Mouse (Mus musculus) frontal cortex, postnatal 10 days (tissue): ENCODE measurements around the gene Rtn4rl1.
"Not testable (repeated sequence)": the region's sequence is repeated elsewhere in the genome, so short reads cannot be mapped to it uniquely, and the experiment has no call there.

Experiments
- DNase-seq, 2 experiments: peaks; one replicate each; pipeline ENCODE4 v3.0.0; 2022; ENCODE audit warnings: low spot score in 2 of 2, mixed read lengths in 1 of 2

Gene Rtn4rl1

GRCm38 (mm10) chr11:75275035-75275434 lies 81.5 kb downstream of the Rtn4rl1 start:
- DNase-seq = no peak

DNA sequence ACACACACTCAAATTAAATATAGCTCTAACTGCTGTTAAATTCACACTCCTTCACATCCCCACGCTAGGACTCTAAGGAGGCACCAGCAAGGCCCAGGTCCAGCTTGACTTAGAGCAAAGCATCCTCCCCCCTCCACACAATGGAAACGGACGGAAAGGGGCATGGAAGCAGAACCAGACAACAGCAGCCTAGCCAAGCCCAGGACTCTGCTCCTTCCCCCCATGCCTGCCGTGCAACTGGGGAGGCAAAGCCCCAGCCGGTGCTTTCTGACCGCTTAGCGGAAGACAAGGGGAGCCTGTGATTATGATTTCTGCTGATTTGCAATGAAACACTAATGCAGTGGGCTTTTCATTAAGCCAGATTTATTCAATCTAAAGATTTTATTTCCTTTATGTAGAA lies 84.5 kb downstream of the Rtn4rl1 start:
- DNase-seq = no peak

DNA sequence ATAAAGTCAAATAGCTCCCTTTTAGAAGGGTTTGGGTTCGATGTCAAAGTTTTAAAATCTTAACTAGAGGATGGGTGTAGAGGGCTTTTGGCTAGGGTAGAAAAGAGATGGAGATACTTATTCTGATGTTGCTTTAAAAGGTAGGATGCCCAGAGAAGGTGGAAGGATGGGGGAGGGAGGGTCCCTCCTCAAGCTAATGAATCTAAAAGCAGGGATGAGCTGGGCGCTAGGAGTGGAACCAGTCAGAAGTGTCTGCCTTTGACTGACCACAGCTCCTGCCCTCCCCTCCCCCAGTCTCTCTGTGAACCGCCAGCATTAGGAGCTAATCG lies 85.4 kb downstream of the Rtn4rl1 start:
- DNase-seq = no peak

DNA sequence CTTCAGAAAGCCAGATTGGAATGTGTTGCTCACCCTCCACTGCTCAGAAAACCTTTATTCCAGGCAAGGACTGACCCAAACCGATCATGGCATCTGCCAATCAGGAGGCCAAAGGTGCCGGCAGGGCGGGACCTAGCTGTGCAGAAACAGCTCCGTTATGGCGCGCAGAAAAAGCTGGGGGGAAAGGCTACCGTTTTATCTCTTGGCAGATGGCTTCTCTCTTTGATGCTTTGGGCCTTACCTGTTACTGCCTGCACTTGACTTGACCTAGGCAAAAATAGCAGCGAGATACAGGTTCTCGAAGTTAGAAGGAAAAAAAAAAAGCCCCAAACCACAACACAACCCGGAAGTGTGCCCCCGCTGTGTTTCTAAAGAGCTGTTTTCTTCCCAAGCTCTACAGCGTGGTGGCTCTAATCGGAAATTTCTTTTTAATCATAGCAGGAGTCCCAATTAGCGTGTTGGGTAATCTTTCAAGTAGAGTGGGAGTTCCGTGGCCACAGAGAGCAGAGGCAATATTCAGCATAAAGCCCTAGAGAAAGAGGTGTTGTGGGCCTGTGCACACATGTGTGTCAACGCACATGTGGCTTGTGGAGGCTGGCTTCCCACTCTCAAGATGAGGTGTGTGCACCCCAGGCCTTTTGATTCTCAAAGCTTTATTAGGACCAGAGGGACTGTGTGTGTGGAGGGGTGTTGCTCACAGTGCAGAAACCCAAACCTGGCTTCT lies 85.9 kb downstream of the Rtn4rl1 start:
- DNase-seq = no peak

- DNase-seq = no peak
These were observed 86.5 kb downstream of the Rtn4rl1 start for GRCm38 (mm10) chr11:75280066-75280410.

DNA sequence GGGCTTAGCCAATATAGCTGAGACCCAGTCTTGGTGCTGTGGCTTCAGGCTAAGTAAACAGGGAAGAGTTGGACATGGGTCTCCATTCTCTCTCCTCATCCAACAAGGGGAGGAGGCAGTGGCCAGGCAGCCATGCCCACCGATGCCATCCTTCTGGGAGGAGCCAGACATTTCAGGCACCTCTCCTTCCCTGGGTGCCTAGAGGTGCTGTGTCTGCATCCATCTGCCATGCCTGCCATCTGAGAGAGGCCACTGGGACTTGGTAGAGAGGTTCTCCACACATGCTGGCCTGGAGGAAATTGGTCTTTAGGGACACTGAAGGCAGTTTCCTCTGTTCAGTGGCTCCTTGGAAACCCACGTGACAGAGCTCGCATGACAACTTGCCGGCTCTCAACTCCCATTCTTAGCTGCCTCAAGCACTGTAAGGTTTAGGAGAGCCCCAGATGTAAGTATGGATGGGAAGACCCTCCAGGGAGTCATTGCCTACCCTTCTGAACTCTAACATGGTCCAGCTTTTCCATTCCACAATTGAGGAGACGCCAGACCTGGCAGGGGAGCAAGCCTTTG lies 86.9 kb downstream of the Rtn4rl1 start:
- DNase-seq = no peak

GRCm38 (mm10) chr11:75281380-75282256 lies 88.0 kb downstream of the Rtn4rl1 start:
- DNase-seq = no peak

DNA sequence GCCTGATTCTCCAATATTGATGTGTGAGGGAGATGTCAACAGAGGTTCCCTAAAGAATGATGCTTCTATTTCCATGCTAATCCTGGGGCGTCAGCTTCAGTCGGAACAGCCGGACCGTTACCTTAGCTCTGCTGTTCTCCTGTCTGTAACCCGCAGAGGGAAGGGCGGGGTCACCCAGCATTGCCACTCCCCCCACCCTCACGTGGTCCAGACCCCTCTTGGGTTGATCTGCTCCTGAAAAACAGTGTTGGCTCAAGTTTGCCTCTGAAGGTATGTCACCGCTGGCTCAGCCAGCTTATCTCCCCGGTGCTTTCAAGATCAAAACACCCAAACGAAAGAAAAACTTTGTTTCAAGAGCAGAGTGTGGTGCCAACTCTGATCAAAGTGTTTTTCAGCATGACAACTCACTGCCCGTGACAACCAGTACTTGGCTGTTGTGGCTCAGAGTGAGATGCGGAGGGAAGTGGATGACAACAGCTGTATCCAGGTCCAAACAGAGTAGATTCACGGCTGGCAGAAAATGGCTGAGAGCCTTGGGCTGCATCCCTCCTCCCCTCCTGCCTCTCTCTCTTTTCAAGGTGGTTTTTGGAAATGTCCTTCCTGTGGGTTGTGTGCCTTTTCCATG lies 89.0 kb downstream of the Rtn4rl1 start:
- no peak for DNase-seq

GRCm38 (mm10) chr11:75283784-75284183 lies 90.2 kb downstream of the Rtn4rl1 start:
- DNase-seq = not testable (repeated sequence)

DNA sequence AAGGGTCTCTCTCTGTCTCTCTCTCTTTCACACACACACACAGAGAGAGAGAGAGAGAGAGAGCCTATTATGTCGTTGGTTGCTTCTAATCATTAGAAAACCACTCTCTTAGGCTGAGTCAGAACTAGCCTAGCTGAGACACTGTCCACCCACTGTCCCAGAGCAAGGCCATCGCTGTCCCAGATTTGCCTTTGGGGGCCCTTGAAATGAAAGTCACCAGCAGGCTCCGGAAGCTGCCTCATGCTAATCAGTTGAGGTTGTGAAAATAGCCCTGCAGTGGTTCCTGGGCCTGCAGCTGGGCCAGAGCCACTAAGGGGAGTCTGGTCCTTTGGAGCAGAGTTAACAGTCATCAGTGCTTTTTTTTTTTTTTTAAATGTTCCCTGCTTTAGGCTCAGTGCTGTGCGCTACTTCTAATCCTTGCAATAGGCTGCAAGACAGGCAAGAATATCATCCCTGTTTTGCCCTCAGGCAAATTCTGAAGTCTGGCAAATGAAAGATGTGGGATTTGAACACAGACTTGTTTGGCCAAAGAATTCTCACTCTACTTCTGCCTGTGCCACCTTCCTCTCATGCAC lies 92.4 kb downstream of the Rtn4rl1 start:
- DNase-seq = no peak

GRCm38 (mm10) chr11:75286868-75287267 lies 93.3 kb downstream of the Rtn4rl1 start:
- DNase-seq = no peak

DNA sequence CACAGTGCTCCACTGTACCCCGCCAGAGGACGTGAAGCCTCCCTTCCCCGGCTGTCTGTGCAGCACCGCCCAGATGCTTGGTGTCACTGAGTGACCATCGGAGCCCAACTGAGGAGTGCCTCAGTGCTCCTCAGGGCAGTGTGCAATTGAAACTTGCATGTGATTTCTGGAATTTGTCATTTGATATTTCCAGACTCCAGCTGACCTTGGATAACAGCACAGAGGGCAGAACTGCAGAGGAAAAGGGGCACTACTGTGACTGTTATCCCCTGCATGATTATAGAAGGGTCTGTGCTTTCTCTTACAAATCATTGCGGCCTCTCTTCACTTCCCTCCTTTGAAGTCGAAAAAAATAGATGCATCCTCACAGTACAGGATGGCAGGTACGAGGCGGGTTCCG lies 94.4 kb downstream of the Rtn4rl1 start:
- DNase-seq = no peak

- no peak for DNase-seq
These were observed 94.9 kb downstream of the Rtn4rl1 start for GRCm38 (mm10) chr11:75288517-75288916.

GRCm38 (mm10) chr11:75289120-75289519 lies 95.5 kb downstream of the Rtn4rl1 start:
- no peak for DNase-seq

- peak; percentile 70 to 87 for DNase-seq
These were observed 97.1 kb downstream of the Rtn4rl1 start for GRCm38 (mm10) chr11:75290566-75291271.

DNA sequence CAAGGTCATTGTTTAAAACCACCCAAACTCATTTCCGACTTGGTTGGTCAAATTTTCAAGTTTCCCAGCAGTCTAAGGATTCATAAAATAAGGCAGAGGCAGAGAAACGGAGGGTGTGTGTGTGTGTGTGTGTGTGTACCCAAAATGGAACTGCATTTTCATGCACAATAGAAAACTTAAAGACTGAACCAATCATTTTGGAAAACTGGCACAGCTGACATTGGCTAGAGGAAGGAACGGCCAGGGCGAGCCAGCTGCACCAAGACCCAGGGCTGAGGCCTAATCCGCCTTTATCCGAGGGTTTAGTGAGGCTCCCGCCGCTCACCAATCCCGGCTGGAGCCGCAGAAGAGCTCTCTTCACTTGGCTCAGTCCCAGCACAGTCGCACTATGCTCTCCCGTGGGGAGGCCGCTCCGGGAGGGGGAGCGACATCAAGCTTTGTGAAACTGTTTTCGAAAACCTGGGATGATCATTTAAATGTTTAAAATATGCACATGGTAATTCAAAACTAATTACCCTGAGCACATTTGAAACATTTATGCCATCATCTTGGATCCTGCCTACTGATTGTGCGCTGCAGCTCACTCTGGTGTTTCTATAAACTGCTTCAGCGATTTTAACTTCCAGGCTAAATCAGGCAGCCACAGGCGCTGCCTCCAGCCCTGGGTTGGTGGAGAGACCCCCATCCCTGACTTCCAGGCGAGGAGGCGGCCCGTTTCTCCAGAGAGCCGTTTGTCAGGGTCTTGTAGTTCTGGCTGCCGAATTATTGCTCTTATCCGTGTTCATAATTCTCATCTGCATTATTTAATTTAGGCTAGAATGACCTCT lies 98.0 kb downstream of the Rtn4rl1 start:
- DNase-seq = peak; percentile 62 to 67

DNA sequence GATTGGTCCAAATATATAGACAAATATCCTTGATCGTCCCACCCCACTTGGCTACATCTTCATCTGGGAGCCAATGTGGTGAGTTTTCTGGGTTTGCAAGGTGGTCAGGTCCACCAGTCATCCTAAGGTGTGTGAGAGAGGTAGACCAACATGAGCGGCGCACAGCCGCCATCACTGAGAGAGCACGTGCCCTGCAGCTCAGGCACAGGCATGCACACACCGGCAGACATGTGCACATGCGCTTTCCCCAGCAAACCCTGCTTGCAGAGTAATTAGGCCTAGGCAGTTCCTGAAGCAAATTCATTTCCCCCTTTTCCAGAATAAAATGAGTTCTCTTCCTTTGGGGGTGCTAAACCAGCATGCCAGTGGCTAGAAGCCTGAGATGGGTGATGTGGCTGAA lies 98.7 kb downstream of the Rtn4rl1 start:
- DNase-seq = no peak

- DNase-seq = no peak
These were observed 100.3 kb downstream of the Rtn4rl1 start for GRCm38 (mm10) chr11:75293852-75294361.

GRCm38 (mm10) chr11:75294862-75295261 lies 101.3 kb downstream of the Rtn4rl1 start:
- DNase-seq = no peak

- DNase-seq = not testable (repeated sequence)
These were observed 102.0 kb downstream of the Rtn4rl1 start for GRCm38 (mm10) chr11:75295534-75295933.
